Mouse (Mus musculus): Measurements from ENCODE around the gene Olfr1302. TPM values are rescaled to one million over a fixed set of nuclear protein-coding genes. Genes with fewer than 3 reads are reported as not detected.

The Olfr1302 gene
- polyA plus RNA-seq (2012; rRNA removed): not detected in 2 replicates

- DNase-seq (ENCODE audit: low spot score): no peak
Measured at GRCm38 (mm10) chr2:111777129-111777528, at the start of gene Olfr1302. Gene Olfr1302 (plus strand): TSS chr2:111777429.

- DNase-seq (ENCODE audit: low spot score): no peak
Measured at GRCm38 (mm10) chr2:111750706-111751105, 26.5 kb upstream of the Olfr1302 start, which contains the start of gene Olfr1301. Gene Olfr1301 (plus strand): TSS chr2:111751006.

- no peak for DNase-seq (ENCODE audit: low spot score)
Measured at GRCm38 (mm10) chr2:111812936-111813335, 35.7 kb downstream of the Olfr1302 start.

GRCm38 (mm10) chr2:111820240-111820639 lies 43.0 kb downstream of the Olfr1302 start, which contains the start of gene Olfr1303:
Gene Olfr1303 (minus strand): TSS chr2:111820340.
- DNase-seq (ENCODE audit: low spot score): no peak

Other genes with a start within 250 kb of the Olfr1302 start
- not detected in 2 replicates for gene Olfr1294, start 237.1 kb upstream of the Olfr1302 start, polyA plus RNA-seq (2012; rRNA removed)
- gene Olfr1295, start 207.7 kb upstream of the Olfr1302 start, polyA plus RNA-seq (2012; rRNA removed): not detected in 2 replicates
- gene Olfr1297, start 150.9 kb upstream of the Olfr1302 start, polyA plus RNA-seq (2012; rRNA removed): not detected in 2 replicates
- not detected in 2 replicates for gene Olfr1298, start 128.2 kb upstream of the Olfr1302 start, polyA plus RNA-seq (2012; rRNA removed)
- not detected in 2 replicates for gene Olfr1299, start 116.0 kb upstream of the Olfr1302 start, polyA plus RNA-seq (2012; rRNA removed)
- gene Olfr1301, start 26.4 kb upstream of the Olfr1302 start, polyA plus RNA-seq (2012; rRNA removed): not detected in 2 replicates
- gene Olfr1303, start 42.9 kb downstream of the Olfr1302 start, polyA plus RNA-seq (2012; rRNA removed): not detected in 2 replicates
- gene Olfr1305, start 99.7 kb downstream of the Olfr1302 start, polyA plus RNA-seq (2012; rRNA removed): not detected in 2 replicates
- gene Olfr1306, start 138.8 kb downstream of the Olfr1302 start, polyA plus RNA-seq (2012; rRNA removed): not detected in 2 replicates
- gene Olfr1307, start 172.0 kb downstream of the Olfr1302 start, polyA plus RNA-seq (2012; rRNA removed): not detected in 2 replicates
- not detected in 2 replicates for gene Olfr1308, start 187.5 kb downstream of the Olfr1302 start, polyA plus RNA-seq (2012; rRNA removed)
- not detected in 2 replicates for gene Olfr1309, start 212.9 kb downstream of the Olfr1302 start, polyA plus RNA-seq (2012; rRNA removed)
- not detected in 2 replicates for gene Olfr1310, start 235.3 kb downstream of the Olfr1302 start, polyA plus RNA-seq (2012; rRNA removed)
- gene Olfr1311, start 247.0 kb downstream of the Olfr1302 start, polyA plus RNA-seq (2012; rRNA removed): not detected in 2 replicates